Mouse (Mus musculus): ENCODE data around the gene Fam122a. TPM values are rescaled to one million over a fixed set of nuclear protein-coding genes. Genes with fewer than 3 reads are reported as not detected.

Gene Fam122a
- polyA plus RNA-seq, 1 experiment = 28.4 TPM

DNA sequence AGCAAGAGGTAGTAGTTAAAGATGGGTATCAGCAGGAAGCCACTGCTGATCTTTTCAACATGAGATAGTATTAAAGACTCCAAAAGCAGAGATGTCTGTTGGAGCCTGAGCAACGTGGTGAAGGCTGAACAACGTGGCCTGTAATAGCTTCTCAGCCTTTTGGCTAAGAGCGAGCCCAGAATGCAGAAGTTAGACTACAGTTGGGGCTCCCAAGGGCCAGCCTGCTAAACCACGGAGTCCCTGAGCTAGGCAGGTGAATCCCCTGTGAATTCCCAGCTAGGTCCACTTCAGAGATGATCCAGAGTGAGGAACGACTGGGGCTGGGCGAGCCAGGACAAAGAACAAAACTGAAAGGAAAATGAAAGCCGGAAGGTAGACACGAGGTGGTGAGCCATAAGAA is 26.4 kb downstream of the Fam122a start:
- DNase-seq = no peak
- Histone ChIP-seq H3K4me3 (replicated peaks; ENCODE audit: extremely low read depth, low read depth, low read length) (no peak overlapping the region), H3K4me1 (ENCODE audit: control insufficient read depth, insufficient read depth, low read length) (no peaks in the 10 kb centered on the region)
- WGBS = 76% methylated on average over 8 of the region's 8 CpGs
- no peak for TF ChIP-seq POLR2A (IDR thresholded peaks at IDR 0.05; ENCODE audit: borderline replicate concordance, extremely low read depth, low read depth, low read length)
- TF ChIP-seq CTCF (IDR thresholded peaks at IDR 0.05; ENCODE audit: insufficient read depth, low read length) = no peak

- Histone ChIP-seq H3K4me3 (replicated peaks; ENCODE audit: extremely low read depth, low read depth, low read length) (no peak overlapping the region), H3K4me1 (ENCODE audit: control insufficient read depth, insufficient read depth, low read length) (no peaks in the 10 kb centered on the region)
- no peak for DNase-seq
- TF ChIP-seq CTCF (IDR thresholded peaks at IDR 0.05; ENCODE audit: insufficient read depth, low read length) (no peak), POLR2A (IDR thresholded peaks at IDR 0.05; ENCODE audit: borderline replicate concordance, extremely low read depth, low read depth, low read length) (no peak)
- WGBS = 74% methylated on average over 3 of the region's 3 CpGs
These were observed 32.8 kb downstream of the Fam122a start for GRCm38 (mm10) chr19:24444322-24444721.

- no peak overlapping the region for H3K4me3 ChIP-seq (replicated peaks; ENCODE audit: extremely low read depth, low read depth, low read length)
- no peak for DNase-seq
- no peaks in the 10 kb centered on the region for H3K4me1 ChIP-seq (ENCODE audit: control insufficient read depth, insufficient read depth, low read length)
- no peak for TF ChIP-seq POLR2A (IDR thresholded peaks at IDR 0.05; ENCODE audit: borderline replicate concordance, extremely low read depth, low read depth, low read length)
- no peak for TF ChIP-seq CTCF (IDR thresholded peaks at IDR 0.05; ENCODE audit: insufficient read depth, low read length)
- 75% methylated on average over 4 of the region's 4 CpGs for WGBS
These were observed 37.4 kb downstream of the Fam122a start for GRCm38 (mm10) chr19:24439715-24440114.

DNA sequence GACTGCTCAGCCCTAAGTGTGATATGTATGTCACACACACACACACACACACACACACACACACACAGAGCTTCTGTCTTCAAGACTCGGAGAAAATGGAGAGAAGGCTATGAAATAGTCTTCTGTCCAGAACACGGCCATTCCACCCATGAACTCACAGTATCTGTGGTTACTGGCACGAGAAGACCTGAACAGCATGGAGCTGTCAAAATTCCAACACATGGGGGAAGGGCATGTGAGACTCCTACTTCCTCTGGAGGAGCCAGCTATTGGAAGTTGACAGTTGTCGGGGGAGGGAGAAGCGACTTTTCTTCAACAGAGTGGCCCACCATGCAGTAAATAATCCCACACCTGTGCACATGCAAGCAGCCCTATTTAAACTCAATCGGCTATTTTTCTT is 42.9 kb downstream of the Fam122a start:
- Histone ChIP-seq H3K4me3 (replicated peaks; ENCODE audit: extremely low read depth, low read depth, low read length) (no peak overlapping the region), H3K4me1 (ENCODE audit: control insufficient read depth, insufficient read depth, low read length) (no peaks in the 10 kb centered on the region)
- TF ChIP-seq CTCF (IDR thresholded peaks at IDR 0.05; ENCODE audit: insufficient read depth, low read length) (no peak), POLR2A (IDR thresholded peaks at IDR 0.05; ENCODE audit: borderline replicate concordance, extremely low read depth, low read depth, low read length) (no peak)
- WGBS = 62% methylated on average over 6 of the region's 6 CpGs
- DNase-seq = no peak

GRCm38 (mm10) chr19:24432447-24432846 is 44.7 kb downstream of the Fam122a start:
- 61% methylated on average over 5 of the region's 5 CpGs for WGBS
- Histone ChIP-seq H3K4me1 (ENCODE audit: control insufficient read depth, insufficient read depth, low read length) (no peaks in the 10 kb centered on the region), H3K4me3 (replicated peaks; ENCODE audit: extremely low read depth, low read depth, low read length) (no peak overlapping the region)
- TF ChIP-seq CTCF (IDR thresholded peaks at IDR 0.05; ENCODE audit: insufficient read depth, low read length) = no peak
- TF ChIP-seq POLR2A (IDR thresholded peaks at IDR 0.05; ENCODE audit: borderline replicate concordance, extremely low read depth, low read depth, low read length) = no peak
- no peak for DNase-seq

GRCm38 (mm10) chr19:24431381-24431780 is 45.8 kb downstream of the Fam122a start:
- no peaks in the 10 kb centered on the region for H3K4me1 ChIP-seq (ENCODE audit: control insufficient read depth, insufficient read depth, low read length)
- H3K4me3 ChIP-seq (replicated peaks; ENCODE audit: extremely low read depth, low read depth, low read length) = no peak overlapping the region
- no peak for TF ChIP-seq CTCF (IDR thresholded peaks at IDR 0.05; ENCODE audit: insufficient read depth, low read length)
- no peak for TF ChIP-seq POLR2A (IDR thresholded peaks at IDR 0.05; ENCODE audit: borderline replicate concordance, extremely low read depth, low read depth, low read length)
- no peak for DNase-seq
- WGBS = 81% methylated on average over 2 of the region's 2 CpGs

DNA sequence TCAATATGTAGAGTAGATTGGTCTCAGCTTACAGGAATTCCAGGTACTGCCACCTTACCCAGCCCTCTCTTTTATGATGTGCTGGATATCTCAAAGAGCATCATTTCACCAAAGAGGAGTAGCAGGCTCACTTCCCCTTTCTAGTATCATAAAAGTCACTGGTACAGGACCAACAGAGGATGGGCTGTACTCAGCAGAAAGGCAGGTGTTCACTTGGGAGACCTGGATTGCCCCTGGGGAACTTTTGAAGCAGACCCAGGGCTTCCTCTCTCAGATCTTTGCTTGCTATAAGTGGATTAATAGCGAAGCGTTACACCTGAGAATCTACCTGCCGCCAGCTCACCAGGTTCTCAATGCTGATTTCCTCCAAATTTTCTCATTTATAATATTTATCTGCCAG is 49.1 kb downstream of the Fam122a start:
- H3K4me3 ChIP-seq (replicated peaks; ENCODE audit: extremely low read depth, low read depth, low read length) = no peak overlapping the region
- H3K4me1 ChIP-seq (ENCODE audit: control insufficient read depth, insufficient read depth, low read length) = no peaks in the 10 kb centered on the region
- TF ChIP-seq POLR2A (IDR thresholded peaks at IDR 0.05; ENCODE audit: borderline replicate concordance, extremely low read depth, low read depth, low read length) (no peak), CTCF (IDR thresholded peaks at IDR 0.05; ENCODE audit: insufficient read depth, low read length) (no peak)
- DNase-seq = no peak
- 94% methylated on average over 3 of the region's 3 CpGs for WGBS

DNA sequence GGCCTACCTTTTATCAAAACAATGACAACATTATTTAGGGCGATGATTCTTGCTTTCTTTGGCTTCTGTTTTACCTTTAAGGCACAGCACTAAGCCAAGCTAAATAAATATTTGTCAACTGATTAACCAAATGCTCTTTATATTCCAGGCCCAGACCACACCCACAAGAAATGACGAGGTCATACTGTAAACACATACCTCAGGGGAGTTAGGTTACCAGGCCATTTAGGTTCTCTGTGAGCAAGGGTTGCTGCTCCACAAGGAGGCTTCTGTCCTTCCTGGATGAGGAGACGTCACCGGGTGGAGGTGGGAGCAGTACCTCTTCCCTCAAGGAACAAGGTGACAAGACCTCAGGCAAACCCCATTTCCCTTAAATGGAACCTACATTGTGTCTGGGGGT is 49.9 kb downstream of the Fam122a start:
- DNase-seq = no peak
- WGBS = 51% methylated on average over 4 of the region's 4 CpGs
- TF ChIP-seq CTCF (IDR thresholded peaks at IDR 0.05; ENCODE audit: insufficient read depth, low read length) (no peak), POLR2A (IDR thresholded peaks at IDR 0.05; ENCODE audit: borderline replicate concordance, extremely low read depth, low read depth, low read length) (no peak)
- Histone ChIP-seq H3K4me3 (replicated peaks; ENCODE audit: extremely low read depth, low read depth, low read length) (no peak overlapping the region), H3K4me1 (ENCODE audit: control insufficient read depth, insufficient read depth, low read length) (no peaks in the 10 kb centered on the region)

GRCm38 (mm10) chr19:24426759-24427181 is 50.4 kb downstream of the Fam122a start:
- Histone ChIP-seq H3K4me3 (replicated peaks; ENCODE audit: extremely low read depth, low read depth, low read length) (no peak overlapping the region), H3K4me1 (ENCODE audit: control insufficient read depth, insufficient read depth, low read length) (no peaks in the 10 kb centered on the region)
- no peak for DNase-seq
- 61% methylated on average over 7 of the region's 7 CpGs for WGBS
- TF ChIP-seq CTCF (IDR thresholded peaks at IDR 0.05; ENCODE audit: insufficient read depth, low read length) (no peak), POLR2A (IDR thresholded peaks at IDR 0.05; ENCODE audit: borderline replicate concordance, extremely low read depth, low read depth, low read length) (no peak)

Other genes with a start within 250 kb of the Fam122a start
- 4.9 and 7.0 TPM in 2 replicates for gene Fxn, start 196.8 kb downstream of the Fam122a start, polyA plus RNA-seq (2012; rRNA removed)
- gene Pip5k1b, start 78.5 kb upstream of the Fam122a start, polyA plus RNA-seq (2012; rRNA removed) = 7.3 and 8.7 TPM in 2 replicates
- gene Tmem252, start 196.7 kb upstream of the Fam122a start, polyA plus RNA-seq (2012; rRNA removed) = 1.0 and 2.0 TPM in 2 replicates

Data from lung, adult 2 months (tissue).